Mouse (Mus musculus): ENCODE results near the gene Lbx2.

Gene Lbx2

DNA sequence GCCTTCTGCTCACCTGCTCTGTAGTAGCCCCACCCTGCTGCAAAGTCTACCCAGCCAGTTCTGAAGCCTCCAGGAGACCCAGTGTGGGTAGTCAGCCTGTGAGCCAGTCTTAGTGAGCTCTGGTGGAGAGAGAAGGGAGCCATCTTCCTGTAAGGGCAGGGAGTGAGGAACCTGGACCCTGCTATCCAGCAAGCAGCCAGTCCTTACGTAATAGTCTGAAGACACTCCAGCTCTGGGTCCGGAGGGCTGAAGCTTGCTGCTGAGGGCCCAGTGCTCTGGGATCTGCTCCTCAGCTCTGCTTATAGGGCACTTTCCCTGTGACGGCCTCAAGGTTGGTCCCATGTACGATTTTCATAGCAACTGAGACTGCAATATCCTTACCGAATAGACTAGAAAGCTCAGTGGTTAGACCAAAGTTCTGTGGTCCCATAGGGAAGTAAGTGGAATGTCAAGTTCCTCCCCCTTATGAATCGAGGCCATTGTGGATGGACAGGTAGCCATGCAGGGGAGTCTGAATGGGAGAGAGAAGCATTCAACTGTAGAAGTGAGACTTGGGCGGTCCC is 48.9 kb downstream of the Lbx2 start, which contains the start of gene Rtkn:
Gene Rtkn, plus strand, starts transcription at position 513 of the 563 bp plus-strand sequence.
- no peak for DNase-seq (ENCODE audit: low spot score)

DNA sequence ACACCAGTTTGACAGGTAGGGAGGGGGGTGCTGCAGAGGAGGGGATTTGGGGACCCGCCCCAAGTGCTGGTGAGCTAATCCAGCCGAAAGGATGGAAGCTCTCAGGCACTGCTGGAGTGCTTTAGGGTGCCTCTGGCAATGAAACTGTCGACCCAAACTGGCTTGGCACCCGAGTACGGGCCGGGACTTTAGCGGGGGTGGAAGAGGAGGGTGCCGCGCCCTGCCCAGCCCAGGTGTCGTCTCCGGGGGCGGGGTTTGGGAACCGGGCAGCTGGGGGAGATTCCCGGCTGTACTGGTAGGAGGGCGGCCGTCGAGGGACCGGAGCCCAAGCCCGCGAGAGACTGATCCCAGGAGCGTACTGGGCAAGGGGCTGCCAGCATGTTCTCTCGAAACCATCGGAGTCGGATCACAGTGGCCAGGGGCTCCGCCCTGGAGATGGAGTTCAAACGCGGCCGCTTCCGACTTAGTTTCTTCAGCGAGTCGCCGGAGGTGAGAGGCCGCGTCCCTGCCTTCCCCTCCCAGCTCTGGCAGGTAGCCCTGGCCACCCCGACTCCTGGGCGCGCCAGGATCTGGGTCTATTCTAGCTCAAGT is 49.5 kb downstream of the Lbx2 start:
- no peak for DNase-seq (ENCODE audit: low spot score)

DNA sequence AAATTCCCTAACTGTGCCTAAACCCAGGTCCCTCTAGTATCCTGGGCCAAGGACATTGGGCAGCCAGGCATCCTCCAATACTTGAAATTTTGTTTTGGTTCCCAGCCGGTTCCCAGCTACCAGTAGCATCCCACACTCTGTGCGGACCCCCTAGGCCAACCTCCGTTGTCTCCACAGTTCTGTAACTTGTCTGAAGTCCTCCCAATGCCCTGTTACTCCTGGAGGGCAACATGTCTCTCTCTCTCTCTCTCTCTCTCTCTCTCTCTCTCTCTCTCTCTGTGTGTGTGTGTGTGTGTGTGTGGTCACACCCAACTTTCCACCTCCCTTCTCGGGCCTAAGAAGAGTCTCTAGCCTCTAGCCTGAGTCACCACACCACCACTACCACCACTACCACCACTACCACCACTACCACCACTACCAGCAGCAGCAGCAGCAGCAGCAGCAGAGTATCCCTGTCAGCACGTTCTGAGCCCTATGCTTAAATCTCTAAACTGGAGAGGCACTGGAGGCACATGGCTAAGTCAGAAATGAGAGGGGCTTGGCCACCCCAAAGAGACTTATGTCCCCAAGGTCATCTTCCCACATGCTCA is 50.2 kb downstream of the Lbx2 start:
- DNase-seq (ENCODE audit: low spot score), result no peak

DNA sequence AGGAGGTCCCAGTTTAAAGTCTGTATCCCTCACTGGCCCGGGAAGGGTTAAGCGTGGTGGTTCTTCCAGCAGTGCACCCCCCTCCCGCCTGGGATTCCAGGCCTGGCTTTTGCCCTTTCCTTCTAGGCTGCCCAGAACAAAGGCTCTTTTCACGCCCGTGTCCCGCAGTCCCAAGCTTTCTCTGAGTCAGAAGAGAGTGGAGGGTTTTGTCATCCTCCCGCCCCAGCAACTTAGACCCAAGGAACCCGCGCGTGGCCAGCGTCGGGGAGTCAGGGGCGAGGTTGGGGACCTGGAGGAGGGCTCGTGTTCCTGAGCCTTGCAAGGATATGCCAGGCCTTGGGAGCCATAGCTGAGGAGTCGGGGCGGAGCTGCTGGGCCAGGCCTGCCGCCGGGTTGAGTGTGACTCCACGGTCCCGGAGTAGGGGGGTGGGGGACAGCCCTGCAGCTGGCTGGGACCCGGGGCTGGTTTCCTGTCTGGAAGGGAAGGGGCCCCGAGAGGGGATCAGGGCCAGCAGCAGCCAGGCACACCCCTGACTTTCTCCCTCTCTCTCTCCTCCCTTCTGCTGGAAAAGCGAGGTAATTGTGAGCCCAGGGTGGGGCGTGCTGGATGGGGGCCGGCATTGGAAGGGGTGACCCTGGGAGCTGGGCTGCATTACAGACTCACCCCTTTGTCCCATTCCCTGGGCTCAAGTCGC is 50.9 kb downstream of the Lbx2 start:
- peak; percentile 57 for DNase-seq (ENCODE audit: low spot score)

DNA sequence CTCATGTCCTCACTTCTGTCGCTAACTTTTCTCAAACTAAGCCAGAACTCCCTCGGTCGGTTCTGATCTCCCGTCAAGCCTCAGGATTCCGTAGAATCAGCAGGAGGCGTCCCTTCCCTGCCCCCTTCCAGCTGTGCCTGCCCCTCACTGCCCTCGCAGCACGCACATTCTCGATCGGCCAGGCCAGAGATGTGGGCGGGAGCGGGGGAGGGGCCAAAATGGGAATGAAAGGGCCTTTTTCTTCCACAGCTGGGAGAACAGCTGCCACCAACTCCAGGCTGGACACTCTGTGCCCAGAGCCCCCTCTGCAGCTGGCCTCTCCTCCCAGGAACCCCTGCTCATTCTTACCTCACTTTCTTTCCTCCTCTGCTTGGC is 51.4 kb downstream of the Lbx2 start:
- DNase-seq (ENCODE audit: low spot score), result peak; percentile 84
